Mouse (Mus musculus) kidney, postnatal 0 days (tissue): ENCODE measurements at regions not wholly inside any gene's neighbourhood (a gene's known extent, or its start where the extent isn't known, plus 50 kb on each side); places are given as distances from the start of the nearest gene placed in this dataset.
A peak's percentile ranks its signal among the peaks of the same experiment; 100 is the strongest.

Experiments
- ATAC-seq: fragments of 200-750 bp; cut with Nextera tagmentation; replicated peaks from 2 replicates; pipeline ENCODE4 v1.8.0; 2017; ENCODE audit warnings: low read depth, moderate number of reproducible peaks, moderate TSS enrichment, moderate library complexity; ENCODE audit not compliant: low FRiP score
- DNase-seq: peaks from one replicate; pipeline ENCODE4 v3.0.0-alpha.2; 2016; ENCODE audit warnings: low spot score
- H3K27ac ChIP-seq: fragments of 300-500 bp; sonication (generic); 2 replicates; pipeline ENCODE4 v1.5.1; 2014; ENCODE audit warnings: mild to moderate bottlenecking
- H3K27me3 ChIP-seq: fragments of 300-500 bp; sonication (generic); 2 replicates; pipeline ENCODE4 v1.6.1; 2014; ENCODE audit warnings: low read length, mixed read lengths; ENCODE audit not compliant: insufficient read depth
- H3K36me3 ChIP-seq: fragments of 300-500 bp; sonication (generic); 2 replicates; pipeline ENCODE4 v1.6.1; 2014; ENCODE audit warnings: low read length, mixed read lengths; ENCODE audit not compliant: insufficient read depth
- H3K4me1 ChIP-seq: fragments of 300-500 bp; sonication (generic); replicated peaks from 2 replicates; pipeline ENCODE4 v1.6.1; 2014; ENCODE audit warnings: antibody characterized with exemption, low read length, mixed read lengths; ENCODE audit not compliant: insufficient read depth
- H3K4me2 ChIP-seq: fragments of 300-500 bp; sonication (generic); 2 replicates; pipeline ENCODE4 v1.6.1; 2014; ENCODE audit warnings: mild to moderate bottlenecking, low read length, moderate library complexity, mixed read lengths
- H3K4me3 ChIP-seq: fragments of 300-500 bp; sonication (generic); replicated peaks from 2 replicates; pipeline ENCODE4 v1.5.1; 2014; ENCODE audit warnings: low read depth, low read length
- H3K9ac ChIP-seq: fragments of 300-500 bp; sonication (generic); 2 replicates; pipeline ENCODE4 v1.6.1; 2014; ENCODE audit warnings: low read depth, low read length
- H3K9me3 ChIP-seq: fragments of 300-500 bp; sonication (generic); replicated peaks from 2 replicates; pipeline ENCODE4 v1.6.1; 2016; ENCODE audit warnings: low read length, inconsistent platforms, mixed read lengths
- CTCF ChIP-seq: IDR thresholded peaks from 2 replicates; pipeline ENCODE4 v1.5.1; 2016; ENCODE audit warnings: antibody characterized with exemption, low read depth, mild to moderate bottlenecking, moderate library complexity
- WGBS: fragments of 180-500 bp; shearing (Covaris S2); extraction: QIAGEN DNeasy Blood & Tissue Kit; methylation state at CpG from one replicate; pipeline ENCODE4 v1.1.7; 2014; 5-methylcytosine and 5-hydroxymethylcytosine counted together

- 83% methylated on average over 7 of the region's 7 CpGs for WGBS
- Histone ChIP-seq H3K4me1 (no peaks in the 10 kb centered on the region), H3K9me3 (no peaks in the 10 kb centered on the region), H3K4me3 (no peak overlapping the region), H3K36me3 (no peaks in the 10 kb centered on the region), H3K9ac (no peak overlapping the region), H3K4me2 (no peak overlapping the region), H3K27ac (no peak overlapping the region), H3K27me3 (no peaks in the 10 kb centered on the region)
- no peak for ATAC-seq
- no peak for TF ChIP-seq CTCF
- DNase-seq = no peak
Observed at GRCm38 (mm10) chr9:74672261-74672660, 189.5 kb upstream of the Onecut1 start.

- H3K9ac ChIP-seq = no peak overlapping the region
- no peak for TF ChIP-seq CTCF
- H3K4me2 ChIP-seq = no peak overlapping the region
- H3K27me3 ChIP-seq = no peaks in the 10 kb centered on the region
- H3K36me3 ChIP-seq = no peaks in the 10 kb centered on the region
- H3K9me3 ChIP-seq = no peaks in the 10 kb centered on the region
- H3K4me3 ChIP-seq = no peak overlapping the region
- WGBS = 67% methylated on average over 8 of the region's 8 CpGs
- no peaks in the 10 kb centered on the region for H3K4me1 ChIP-seq
- ATAC-seq = no peak
- H3K27ac ChIP-seq = no peak overlapping the region
- no peak for DNase-seq
Observed at GRCm38 (mm10) chr9:74698229-74698628, 163.5 kb upstream of the Onecut1 start.

- TF ChIP-seq CTCF = no peak
- Histone ChIP-seq H3K4me2 (no peak overlapping the region), H3K4me1 (no peaks in the 10 kb centered on the region), H3K27me3 (no peaks in the 10 kb centered on the region), H3K9ac (no peak overlapping the region), H3K27ac (no peak overlapping the region), H3K4me3 (no peak overlapping the region), H3K36me3 (no peaks in the 10 kb centered on the region), H3K9me3 (no peaks in the 10 kb centered on the region)
- 16% methylated on average over 4 of the region's 4 CpGs for WGBS
- no peak for DNase-seq
- ATAC-seq = no peak
Observed at GRCm38 (mm10) chr9:74705698-74706097, 156.0 kb upstream of the Onecut1 start.

GRCm38 (mm10) chr9:74707608-74708007 lies 154.1 kb upstream of the Onecut1 start:
- Histone ChIP-seq H3K27me3 (no peaks in the 10 kb centered on the region), H3K27ac (no peak overlapping the region), H3K4me1 (no peaks in the 10 kb centered on the region), H3K4me3 (no peak overlapping the region), H3K4me2 (no peak overlapping the region), H3K9me3 (no peaks in the 10 kb centered on the region), H3K9ac (no peak overlapping the region), H3K36me3 (no peaks in the 10 kb centered on the region)
- WGBS = 31% methylated on average over 1 of the region's 1 CpGs
- ATAC-seq (peak; percentile 86), DNase-seq (peak; percentile 80)
- no peak for TF ChIP-seq CTCF

GRCm38 (mm10) chr9:74711698-74712097 lies 150.0 kb upstream of the Onecut1 start:
- no peak overlapping the region for H3K9ac ChIP-seq
- 92% methylated on average over 10 of the region's 10 CpGs for WGBS
- no peak for TF ChIP-seq CTCF
- no peaks in the 10 kb centered on the region for H3K36me3 ChIP-seq
- no peak overlapping the region for H3K27ac ChIP-seq
- no peaks in the 10 kb centered on the region for H3K9me3 ChIP-seq
- no peak for DNase-seq
- H3K27me3 ChIP-seq = no peaks in the 10 kb centered on the region
- H3K4me3 ChIP-seq = no peak overlapping the region
- no peak for ATAC-seq
- no peak overlapping the region for H3K4me2 ChIP-seq
- no peaks in the 10 kb centered on the region for H3K4me1 ChIP-seq

- TF ChIP-seq CTCF = no peak
- Histone ChIP-seq H3K36me3 (no peaks in the 10 kb centered on the region), H3K9me3 (no peaks in the 10 kb centered on the region), H3K4me2 (no peak overlapping the region), H3K4me3 (no peak overlapping the region), H3K27me3 (no peaks in the 10 kb centered on the region), H3K9ac (no peak overlapping the region), H3K4me1 (no peaks in the 10 kb centered on the region), H3K27ac (no peak overlapping the region)
- no peak for ATAC-seq
- 81% methylated on average over 5 of the region's 5 CpGs for WGBS
- DNase-seq = no peak
Observed at GRCm38 (mm10) chr9:74732451-74732850, 129.3 kb upstream of the Onecut1 start.

GRCm38 (mm10) chr9:74741949-74742348 lies 119.8 kb upstream of the Onecut1 start:
- H3K4me1 ChIP-seq = no peaks in the 10 kb centered on the region
- no peak overlapping the region for H3K9ac ChIP-seq

More at GRCm38 (mm10) chr9:74741949-74742348, 119.8 kb upstream of the Onecut1 start:
- WGBS = 82% methylated on average over 2 of the region's 2 CpGs
- H3K27ac ChIP-seq = no peak overlapping the region
- H3K27me3 ChIP-seq = no peaks in the 10 kb centered on the region
- no peaks in the 10 kb centered on the region for H3K36me3 ChIP-seq
- no peak for TF ChIP-seq CTCF
- H3K4me3 ChIP-seq = no peak overlapping the region
- DNase-seq (no peak), ATAC-seq (no peak)
- no peak overlapping the region for H3K4me2 ChIP-seq
- H3K9me3 ChIP-seq = no peaks in the 10 kb centered on the region
